Mouse (Mus musculus): ENCODE results near the gene Hpca. TPM values are rescaled to one million over a fixed set of nuclear protein-coding genes. Genes with fewer than 3 reads are reported as not detected.

Gene Hpca
- polyA plus RNA-seq, 1 experiment from 2014 or later: 48.0 TPM

DNA sequence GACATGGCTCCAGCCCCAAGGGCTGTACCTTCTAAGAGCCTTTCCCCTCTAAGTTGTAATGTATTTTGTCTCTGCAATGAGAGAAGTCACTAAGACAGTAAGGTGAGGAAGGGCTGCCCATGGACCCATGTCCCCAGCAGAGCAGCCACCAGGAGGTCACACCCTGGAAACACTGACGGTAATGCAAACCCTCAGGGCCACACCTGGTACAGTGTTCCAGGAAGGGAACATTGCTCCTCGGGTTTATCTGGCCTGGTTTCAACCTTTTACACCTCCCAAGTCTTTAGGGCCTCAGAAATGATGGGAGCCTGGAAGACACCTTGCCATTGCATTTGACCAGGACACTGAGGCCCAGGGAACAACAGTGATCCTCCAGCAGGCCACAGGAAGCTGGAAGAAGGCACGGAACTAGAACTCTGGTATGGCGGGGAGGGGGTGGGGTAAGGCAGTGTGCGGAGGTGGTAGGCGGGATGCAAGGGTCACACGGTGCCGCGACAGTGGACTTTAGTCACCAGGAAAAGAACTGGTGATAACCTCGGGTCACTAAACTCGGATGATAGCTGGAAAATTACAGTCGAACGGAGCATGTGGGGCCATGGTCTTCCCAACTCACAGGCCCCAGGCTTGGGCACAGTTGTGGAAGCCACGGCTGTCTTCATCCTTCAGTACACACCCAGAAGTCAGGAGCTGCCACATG lies 19.6 kb downstream of the Hpca start:
- H3K9me3 ChIP-seq: no peaks in the 10 kb centered on the region
- no peak overlapping the region for H3K4me3 ChIP-seq
- no peak overlapping the region for H3K27ac ChIP-seq (replicated peaks)
- no peaks in the 10 kb centered on the region for H3K36me3 ChIP-seq
- no peak overlapping the region for H3K9ac ChIP-seq (replicated peaks)
- H3K4me1 ChIP-seq: peaks cover 5% of the 10 kb centered on the region
- H3K27me3 ChIP-seq: peaks cover 35% of the 10 kb centered on the region
- no peak overlapping the region for H3K4me2 ChIP-seq (replicated peaks)
- 86% methylated on average over 14 of the region's 14 CpGs for WGBS
- no peak for ATAC-seq (replicated peaks)

DNA sequence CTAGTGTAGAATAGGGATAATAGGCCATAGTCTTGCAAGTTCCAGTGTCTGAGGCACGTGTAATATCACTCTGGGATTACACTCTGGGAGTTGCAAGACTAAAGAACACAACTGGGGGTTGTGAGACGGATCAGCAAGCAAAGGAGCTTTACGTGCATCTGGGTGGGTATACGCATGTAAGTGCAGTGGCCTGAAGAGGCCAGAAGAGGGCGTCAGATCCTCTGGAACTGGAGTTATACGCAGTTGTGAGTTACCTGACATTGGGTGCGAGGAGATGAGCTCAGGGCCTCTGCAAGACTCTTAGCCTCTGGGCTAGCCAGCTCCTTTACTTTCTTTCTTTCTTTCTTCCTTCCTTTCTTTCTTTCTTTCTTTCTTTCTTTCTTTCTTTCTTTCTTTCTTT lies 24.8 kb downstream of the Hpca start:
- Histone ChIP-seq H3K27ac (replicated peaks) (no peak overlapping the region), H3K9ac (replicated peaks) (no peak overlapping the region), H3K36me3 (no peaks in the 10 kb centered on the region), H3K9me3 (no peaks in the 10 kb centered on the region), H3K27me3 (no peaks in the 10 kb centered on the region), H3K4me3 (no peak overlapping the region), H3K4me2 (replicated peaks) (no peak overlapping the region), H3K4me1 (no peaks in the 10 kb centered on the region)
- no peak for ATAC-seq (replicated peaks)
- WGBS: 80% methylated on average over 7 of the region's 7 CpGs

DNA sequence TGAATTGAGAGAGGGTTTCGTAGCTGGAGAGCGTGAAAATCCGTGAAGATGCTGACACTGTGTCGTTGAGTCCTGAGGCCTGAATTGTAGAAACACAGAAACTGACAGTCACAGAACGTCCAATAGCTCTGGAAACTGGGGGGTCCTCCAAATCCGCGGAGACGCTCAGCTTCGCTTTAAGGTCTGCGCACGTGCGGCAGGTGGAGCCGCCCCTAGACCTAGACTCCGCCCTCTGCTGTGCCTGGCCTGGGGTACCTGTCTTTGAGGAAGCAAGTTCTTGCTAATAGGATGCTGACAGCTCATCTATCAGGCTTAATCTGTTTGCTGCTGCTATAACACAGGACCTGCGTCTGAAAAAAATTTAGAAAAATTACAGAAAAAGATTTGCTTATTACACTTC lies 26.6 kb downstream of the Hpca start:
- ATAC-seq (replicated peaks): no peak
- Histone ChIP-seq H3K4me2 (replicated peaks) (no peak overlapping the region), H3K36me3 (no peaks in the 10 kb centered on the region), H3K4me1 (no peaks in the 10 kb centered on the region), H3K4me3 (no peak overlapping the region), H3K27me3 (no peaks in the 10 kb centered on the region), H3K27ac (replicated peaks) (no peak overlapping the region), H3K9ac (replicated peaks) (no peak overlapping the region), H3K9me3 (no peaks in the 10 kb centered on the region)
- 35% methylated on average over 15 of the region's 15 CpGs for WGBS

DNA sequence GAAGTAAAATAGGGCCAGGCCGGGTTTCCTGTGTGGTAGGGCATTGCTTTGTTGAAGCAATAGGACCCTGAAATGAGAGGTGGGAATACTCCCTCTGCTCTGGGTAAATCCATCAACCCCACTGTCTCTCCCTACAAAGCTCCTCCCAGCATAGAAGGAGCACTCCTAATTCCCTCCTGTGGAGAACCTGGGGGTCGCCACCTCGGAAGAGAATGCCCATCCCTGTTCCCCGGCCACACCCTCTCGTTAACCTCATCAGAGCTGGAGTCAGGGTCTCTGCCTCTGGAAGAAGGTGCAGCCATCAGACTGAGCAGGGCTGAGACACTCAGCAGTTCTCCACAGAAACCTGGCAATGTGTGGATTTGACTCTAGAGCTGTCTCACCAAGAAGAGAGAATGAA lies 34.0 kb downstream of the Hpca start:
- Histone ChIP-seq H3K4me1 (no peaks in the 10 kb centered on the region), H3K9ac (replicated peaks) (no peak overlapping the region), H3K4me2 (replicated peaks) (no peak overlapping the region), H3K9me3 (no peaks in the 10 kb centered on the region), H3K27me3 (no peaks in the 10 kb centered on the region), H3K27ac (replicated peaks) (no peak overlapping the region), H3K36me3 (peaks cover 18% of the 10 kb centered on the region), H3K4me3 (no peak overlapping the region)
- WGBS: 42% methylated on average over 5 of the region's 5 CpGs
- ATAC-seq (replicated peaks): no peak

DNA sequence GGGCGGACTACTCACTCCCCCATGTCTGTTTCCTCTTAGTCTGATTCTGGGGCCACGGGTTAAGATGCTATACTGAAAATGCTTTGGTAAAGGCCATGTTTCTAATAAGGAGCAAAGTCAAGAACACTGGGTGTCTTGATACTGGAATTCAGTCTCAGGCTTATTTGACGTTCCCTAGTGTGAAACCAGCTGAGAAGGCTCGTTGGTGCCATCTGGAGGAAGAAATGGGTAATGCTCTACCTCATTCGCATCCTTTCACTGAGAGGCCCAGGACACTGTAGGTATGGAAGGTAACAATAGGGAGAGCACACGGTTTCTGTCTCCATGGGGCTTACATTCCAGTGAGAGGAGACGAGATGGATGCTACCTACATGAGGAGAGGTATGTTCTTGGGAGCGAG lies 35.8 kb downstream of the Hpca start:
- no peaks in the 10 kb centered on the region for H3K9me3 ChIP-seq
- no peak overlapping the region for H3K4me3 ChIP-seq
- H3K4me2 ChIP-seq (replicated peaks): no peak overlapping the region
- no peak overlapping the region for H3K27ac ChIP-seq (replicated peaks)
- 28% methylated on average over 8 of the region's 8 CpGs for WGBS
- H3K9ac ChIP-seq (replicated peaks): no peak overlapping the region
- H3K4me1 ChIP-seq: no peaks in the 10 kb centered on the region
- ATAC-seq (replicated peaks): peak; percentile 60; the same call in 1 of the 2 replicates
- no peaks in the 10 kb centered on the region for H3K27me3 ChIP-seq
- peaks cover 28% of the 10 kb centered on the region for H3K36me3 ChIP-seq

DNA sequence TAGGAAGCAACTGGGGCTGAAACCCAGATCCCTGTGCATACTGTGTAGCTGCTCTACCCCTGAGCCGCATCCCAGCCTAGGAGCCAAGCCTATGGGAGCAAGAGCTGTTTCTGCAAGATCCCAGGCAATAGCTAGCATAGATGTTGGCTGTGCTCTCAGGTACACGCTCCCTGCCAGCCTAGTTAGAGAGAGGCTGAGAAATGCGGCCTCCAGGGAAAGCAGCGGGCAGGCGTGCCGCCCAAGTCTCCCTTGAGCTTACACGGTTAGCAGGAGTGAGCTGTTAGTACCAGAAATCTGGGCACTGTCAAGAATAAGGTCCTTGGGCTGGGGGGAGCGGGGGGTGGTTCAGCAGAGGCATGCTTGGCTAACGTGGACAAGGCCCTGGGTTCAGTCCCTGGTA lies 36.9 kb downstream of the Hpca start:
- WGBS: 91% methylated on average over 9 of the region's 9 CpGs
- Histone ChIP-seq H3K4me2 (replicated peaks) (no peak overlapping the region), H3K27me3 (no peaks in the 10 kb centered on the region)

DNA sequence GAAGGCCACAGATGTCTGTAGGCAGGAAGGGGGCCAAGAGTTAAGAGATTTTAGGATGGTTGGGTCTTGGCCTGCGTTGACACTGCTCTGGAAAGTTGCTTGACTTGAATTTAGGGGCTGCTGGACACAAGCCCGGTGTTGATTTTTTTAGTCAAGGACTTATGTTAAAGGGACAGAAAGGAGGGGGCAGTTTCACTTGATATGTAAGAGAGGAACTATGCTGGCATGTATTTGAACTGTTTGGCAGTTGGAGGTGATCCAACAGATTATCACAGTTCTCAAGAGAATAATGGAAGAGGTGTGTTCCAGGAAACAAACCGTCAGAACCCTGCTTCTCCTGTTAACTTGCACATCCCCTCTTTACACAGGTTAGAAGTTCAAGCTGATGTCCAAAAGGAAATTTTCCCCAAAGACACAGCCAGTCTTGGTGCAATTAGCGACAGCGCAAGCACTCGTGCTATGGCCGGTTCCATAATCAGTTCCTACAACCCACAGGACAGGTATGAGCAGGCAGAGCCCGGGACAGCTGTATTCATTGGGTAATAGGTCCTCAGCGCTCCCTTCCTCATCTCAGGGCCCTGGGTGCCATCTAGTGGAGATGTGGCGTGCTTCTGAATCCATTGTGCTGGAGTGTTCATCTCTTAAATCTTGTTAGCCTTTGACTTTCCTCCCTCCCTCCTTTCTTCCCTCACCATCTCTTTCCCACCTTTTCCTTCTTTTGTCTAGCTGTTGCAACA lies 39.3 kb downstream of the Hpca start:
- Histone ChIP-seq H3K36me3 (peaks cover 61% of the 10 kb centered on the region), H3K27ac (replicated peaks) (no peak overlapping the region), H3K27me3 (no peaks in the 10 kb centered on the region), H3K4me3 (no peak overlapping the region), H3K4me1 (no peaks in the 10 kb centered on the region), H3K9me3 (no peaks in the 10 kb centered on the region), H3K9ac (replicated peaks) (no peak overlapping the region), H3K4me2 (replicated peaks) (no peak overlapping the region)
- peak; percentile 69; the same call in 1 of the 2 replicates for ATAC-seq (replicated peaks)
- WGBS: 43% methylated on average over 10 of the region's 10 CpGs

More for the DNA sequence above, 36.9 kb downstream of the Hpca start:
- Histone ChIP-seq H3K27ac (replicated peaks) (no peak overlapping the region), H3K4me1 (no peaks in the 10 kb centered on the region), H3K9me3 (no peaks in the 10 kb centered on the region), H3K4me3 (no peak overlapping the region), H3K36me3 (peaks cover 39% of the 10 kb centered on the region), H3K9ac (replicated peaks) (no peak overlapping the region)
- ATAC-seq (replicated peaks): no peak

DNA sequence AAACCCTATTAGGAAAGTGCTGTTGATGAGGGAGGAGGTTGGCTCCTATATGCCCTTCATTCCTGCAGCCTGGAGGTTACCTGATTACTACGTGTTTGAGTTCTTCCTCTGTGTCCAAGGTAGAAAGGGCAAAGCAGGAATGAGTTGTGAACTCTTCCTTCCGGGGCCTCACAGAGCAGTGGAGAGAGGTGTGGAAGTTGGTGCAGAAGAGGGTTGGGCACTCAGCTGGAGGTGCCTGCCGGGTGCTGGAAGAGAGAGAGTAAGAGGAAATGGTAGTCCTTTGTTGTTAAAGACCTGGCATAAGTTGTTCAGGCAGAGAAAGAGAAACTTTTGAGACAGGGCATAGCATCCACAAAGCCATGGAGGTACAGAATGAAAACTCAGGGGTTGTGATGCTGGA lies 39.9 kb downstream of the Hpca start:
- Histone ChIP-seq H3K27ac (replicated peaks) (no peak overlapping the region), H3K4me1 (no peaks in the 10 kb centered on the region), H3K9me3 (no peaks in the 10 kb centered on the region), H3K4me3 (no peak overlapping the region), H3K27me3 (no peaks in the 10 kb centered on the region), H3K9ac (replicated peaks) (no peak overlapping the region), H3K36me3 (peaks cover 64% of the 10 kb centered on the region), H3K4me2 (replicated peaks) (no peak overlapping the region)
- WGBS: 83% methylated on average over 3 of the region's 3 CpGs
- no peak for ATAC-seq (replicated peaks)

DNA sequence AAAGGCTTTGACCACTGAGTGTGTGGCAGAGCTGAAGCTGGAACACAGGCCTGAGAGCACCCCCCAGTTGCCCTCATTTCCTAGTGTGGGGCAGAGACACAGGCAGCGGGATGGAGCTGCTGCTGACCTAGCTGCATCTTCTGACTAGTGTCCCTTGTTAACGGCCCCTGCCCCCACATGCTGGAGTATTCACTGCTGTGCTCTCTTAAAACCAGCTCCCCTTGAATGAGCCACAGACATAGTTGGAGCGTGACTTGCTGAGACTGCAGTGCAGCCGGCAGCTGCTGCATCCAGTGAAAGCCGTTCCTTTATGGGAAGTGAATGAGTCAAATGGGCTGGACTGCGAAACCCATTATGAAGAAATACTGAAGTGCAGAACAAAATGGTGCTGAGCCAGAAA lies 40.3 kb downstream of the Hpca start:
- Histone ChIP-seq H3K4me1 (no peaks in the 10 kb centered on the region), H3K27ac (replicated peaks) (no peak overlapping the region), H3K9ac (replicated peaks) (no peak overlapping the region), H3K4me2 (replicated peaks) (no peak overlapping the region), H3K27me3 (no peaks in the 10 kb centered on the region), H3K4me3 (no peak overlapping the region), H3K9me3 (no peaks in the 10 kb centered on the region), H3K36me3 (peaks cover 69% of the 10 kb centered on the region)
- 58% methylated on average over 6 of the region's 6 CpGs for WGBS
- no peak for ATAC-seq (replicated peaks)

DNA sequence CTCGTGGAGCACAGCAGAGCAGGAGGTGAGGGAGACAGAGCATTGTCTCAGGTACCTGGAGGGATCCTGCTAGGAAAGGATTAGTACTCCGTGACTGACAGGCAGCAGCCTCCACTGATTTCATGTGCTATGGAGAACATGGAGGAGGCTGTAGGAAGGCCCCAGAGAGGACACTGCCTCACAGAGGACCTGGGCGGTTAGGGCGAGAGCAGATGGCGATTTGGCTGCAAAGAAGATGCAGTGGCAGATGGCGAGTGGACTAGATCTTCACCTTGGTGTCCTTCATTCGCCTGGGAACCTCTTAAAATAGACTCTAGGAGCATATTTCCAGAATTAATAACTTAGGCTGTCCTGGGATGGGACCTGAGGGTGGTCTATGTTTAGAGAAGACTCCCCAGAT lies 40.8 kb downstream of the Hpca start:
- H3K4me1 ChIP-seq: no peaks in the 10 kb centered on the region
- H3K4me2 ChIP-seq (replicated peaks): no peak overlapping the region
- H3K9ac ChIP-seq (replicated peaks): no peak overlapping the region
- peaks cover 72% of the 10 kb centered on the region for H3K36me3 ChIP-seq
- H3K27ac ChIP-seq (replicated peaks): no peak overlapping the region
- 84% methylated on average over 7 of the region's 7 CpGs for WGBS
- H3K4me3 ChIP-seq: no peak overlapping the region
- no peaks in the 10 kb centered on the region for H3K27me3 ChIP-seq
- ATAC-seq (replicated peaks): no peak
- H3K9me3 ChIP-seq: no peaks in the 10 kb centered on the region

DNA sequence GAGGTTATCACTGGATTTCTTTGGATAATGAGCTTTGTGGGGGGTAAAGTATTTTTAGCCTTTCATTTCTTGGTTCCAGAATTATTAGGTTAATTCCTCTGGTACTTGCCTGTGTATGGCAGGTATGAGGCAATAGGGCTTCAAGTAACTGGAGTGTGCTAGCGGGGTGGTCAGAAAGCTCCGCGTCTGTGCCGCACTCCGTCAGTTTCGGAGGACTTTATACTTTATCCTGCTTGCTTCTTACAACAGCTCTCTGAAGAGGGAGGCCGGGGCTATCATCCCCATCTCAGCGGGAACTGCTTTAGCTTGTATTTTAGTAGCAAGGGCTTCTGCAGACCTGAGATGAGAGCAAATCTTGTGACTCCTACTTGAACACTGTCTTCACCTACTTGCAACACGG lies 42.7 kb downstream of the Hpca start:
- H3K36me3 ChIP-seq: peaks cover 77% of the 10 kb centered on the region
- no peaks in the 10 kb centered on the region for H3K4me1 ChIP-seq
- no peak overlapping the region for H3K4me2 ChIP-seq (replicated peaks)
- ATAC-seq (replicated peaks): no peak
- H3K27me3 ChIP-seq: no peaks in the 10 kb centered on the region
- no peaks in the 10 kb centered on the region for H3K9me3 ChIP-seq
- H3K9ac ChIP-seq (replicated peaks): no peak overlapping the region
- 92% methylated on average over 9 of the region's 9 CpGs for WGBS
- no peak overlapping the region for H3K4me3 ChIP-seq
- no peak overlapping the region for H3K27ac ChIP-seq (replicated peaks)

DNA sequence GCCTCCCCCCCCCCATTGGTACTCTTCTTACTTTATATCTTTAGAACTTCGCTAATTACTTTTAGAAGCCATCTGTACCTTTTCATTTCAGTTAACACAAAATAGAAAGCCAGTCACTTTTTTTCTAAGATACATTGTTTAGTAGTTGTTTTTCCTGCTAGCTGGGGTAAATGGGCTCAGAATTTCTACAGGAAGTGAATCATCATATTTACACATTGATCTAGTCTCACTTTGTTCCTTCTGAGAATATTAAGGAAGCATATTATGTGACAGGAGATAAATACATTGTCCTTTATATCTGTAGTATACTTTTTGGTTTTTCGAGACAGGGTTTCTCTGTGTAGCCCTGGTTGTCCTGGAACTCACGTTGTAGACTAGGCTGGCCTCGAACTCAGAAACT lies 53.0 kb downstream of the Hpca start:
- Histone ChIP-seq H3K9me3 (no peaks in the 10 kb centered on the region), H3K36me3 (peaks cover 6% of the 10 kb centered on the region; the same call in 1 of the 2 replicates), H3K27ac (replicated peaks) (no peak overlapping the region), H3K4me2 (replicated peaks) (no peak overlapping the region), H3K9ac (replicated peaks) (no peak overlapping the region), H3K4me3 (no peak overlapping the region), H3K27me3 (no peaks in the 10 kb centered on the region), H3K4me1 (no peaks in the 10 kb centered on the region)
- no peak for ATAC-seq (replicated peaks)
- WGBS: 96% methylated on average over 4 of the region's 4 CpGs

Data from forebrain, embryonic 15.5 days (tissue).